Mouse (Mus musculus): ENCODE results near the gene Mrs2. TPM values are rescaled to one million over a fixed set of nuclear protein-coding genes. Genes with fewer than 3 reads are reported as not detected.

Mrs2 gene
- polyA plus RNA-seq, 1 experiment from 2014 or later = 21.1 TPM

Other genes starting within 250 kb of the Mrs2 start
- gene BC005537, start 218.7 kb downstream of the Mrs2 start, polyA plus RNA-seq (2014; fragmentation: Nextera tagmentation; extraction: Ambion mirVana) = 11.1 and 19.2 TPM in 2 replicates
- 196 and 201 TPM in 2 replicates for gene Acot13, start 188.8 kb downstream of the Mrs2 start, polyA plus RNA-seq (2014; fragmentation: Nextera tagmentation; extraction: Ambion mirVana)
- 40.8 and 44.9 TPM in 2 replicates for gene Tdp2, start 188.7 kb downstream of the Mrs2 start, polyA plus RNA-seq (2014; fragmentation: Nextera tagmentation; extraction: Ambion mirVana)
- gene D130043K22Rik, start 175.2 kb downstream of the Mrs2 start, polyA plus RNA-seq (2014; fragmentation: Nextera tagmentation; extraction: Ambion mirVana) = not detected in 2 replicates
- 7.9 and 8.1 TPM in 2 replicates for gene Aldh5a1, start 82.7 kb downstream of the Mrs2 start, polyA plus RNA-seq (2014; fragmentation: Nextera tagmentation; extraction: Ambion mirVana)
- gene Gpld1, start 77.2 kb downstream of the Mrs2 start, polyA plus RNA-seq (2014; fragmentation: Nextera tagmentation; extraction: Ambion mirVana) = 0.11 and 0.42 TPM in 2 replicates
- 0.69 and 1.2 TPM in 2 replicates for gene Dcdc2a, start 35.6 kb upstream of the Mrs2 start, polyA plus RNA-seq (2014; fragmentation: Nextera tagmentation; extraction: Ambion mirVana)

Data from heart, embryonic 11.5 days (tissue).